Mouse (Mus musculus) cortical plate, adult 2 months (tissue): ENCODE measurements around the gene Etv6. TPM values are rescaled to one million over a fixed set of nuclear protein-coding genes. Genes with fewer than 3 reads are reported as not detected.
A peak's percentile ranks its signal among the peaks of the same experiment; 100 is the strongest.

Experiments
- H3K27ac ChIP-seq: fragments of 200-500 bp; 2 replicates; pipeline ENCODE4 v1.5.1; 2012; ENCODE audit warnings: low read length, control low read depth, inconsistent platforms; ENCODE audit not compliant: insufficient read depth
- H3K4me1 ChIP-seq: fragments of 200-500 bp; 2 replicates; pipeline ENCODE4 v1.6.1; 2011; ENCODE audit warnings: low read length; ENCODE audit not compliant: control insufficient read depth, insufficient read depth
- H3K4me3 ChIP-seq: fragments of 200-500 bp; 2 replicates; pipeline ENCODE4 v1.5.1; 2011; ENCODE audit warnings: mild to moderate bottlenecking, low read length, control low read depth; ENCODE audit not compliant: insufficient read depth
- CTCF ChIP-seq: fragments of 200-500 bp; IDR thresholded peaks from 2 replicates; pipeline ENCODE4 v1.5.1; 2011; ENCODE audit warnings: mild to moderate bottlenecking, control low read depth, low read length; ENCODE audit not compliant: insufficient read depth; ENCODE audit errors: extremely low read depth
- POLR2A ChIP-seq: fragments of 200-500 bp; IDR thresholded peaks from 2 replicates; pipeline ENCODE4 v1.6.1; 2011; ENCODE audit warnings: mild to moderate bottlenecking, low read length, control low read depth; ENCODE audit not compliant: insufficient read depth; ENCODE audit errors: extremely low read depth
- polyA plus RNA-seq: library from polyadenylated mRNA; depleted of rRNA; stranded (reverse); fragments of >200 nt; gene quantifications from 2 replicates; pipeline ENCODE4 v1.2.3, GENCODE M21; 2012

Etv6 gene
- polyA plus RNA-seq, 1 experiment, result 13.0 TPM

GRCm38 (mm10) chr6:134218441-134218840 lies 182.9 kb downstream of the Etv6 start:
- TF ChIP-seq CTCF (no peak), POLR2A (no peak)
- no peak overlapping the region for H3K4me3 ChIP-seq
- H3K27ac ChIP-seq, result no peak overlapping the region
- peaks cover 4% of the 10 kb centered on the region; the same call in 1 of the 2 replicates for H3K4me1 ChIP-seq

GRCm38 (mm10) chr6:134219358-134219757 lies 183.9 kb downstream of the Etv6 start:
- Histone ChIP-seq H3K4me3 (no peak overlapping the region), H3K27ac (no peak overlapping the region), H3K4me1 (peaks cover 4% of the 10 kb centered on the region; the same call in 1 of the 2 replicates)
- TF ChIP-seq CTCF (no peak), POLR2A (no peak)

- TF ChIP-seq POLR2A, result no peak
- no peak for TF ChIP-seq CTCF
- Histone ChIP-seq H3K27ac (peak overlapping the region; percentile 55), H3K4me1 (peaks cover 4% of the 10 kb centered on the region; the same call in 1 of the 2 replicates), H3K4me3 (no peak overlapping the region)
Observed at GRCm38 (mm10) chr6:134220209-134220777, 184.8 kb downstream of the Etv6 start.

GRCm38 (mm10) chr6:134222248-134222929 lies 186.9 kb downstream of the Etv6 start:
- Histone ChIP-seq H3K4me3 (no peak overlapping the region), H3K4me1 (peaks cover 4% of the 10 kb centered on the region; the same call in 1 of the 2 replicates), H3K27ac (no peak overlapping the region)
- TF ChIP-seq CTCF (no peak), POLR2A (no peak)

- Histone ChIP-seq H3K4me3 (no peak overlapping the region), H3K4me1 (peaks cover 2% of the 10 kb centered on the region; the same call in 1 of the 2 replicates), H3K27ac (no peak overlapping the region)
- no peak for TF ChIP-seq POLR2A
- no peak for TF ChIP-seq CTCF
Observed at GRCm38 (mm10) chr6:134225564-134225963, 190.1 kb downstream of the Etv6 start.

GRCm38 (mm10) chr6:134226349-134227169 lies 191.1 kb downstream of the Etv6 start:
- H3K27ac ChIP-seq, result no peak overlapping the region
- no peaks in the 10 kb centered on the region for H3K4me1 ChIP-seq
- TF ChIP-seq POLR2A, result no peak
- no peak for TF ChIP-seq CTCF
- no peak overlapping the region for H3K4me3 ChIP-seq

- Histone ChIP-seq H3K27ac (no peak overlapping the region), H3K4me1 (no peaks in the 10 kb centered on the region), H3K4me3 (no peak overlapping the region)
- no peak for TF ChIP-seq POLR2A
- no peak for TF ChIP-seq CTCF
Observed at GRCm38 (mm10) chr6:134236311-134236710, 200.8 kb downstream of the Etv6 start.

GRCm38 (mm10) chr6:134238455-134238854 lies 203.0 kb downstream of the Etv6 start:
- H3K4me1 ChIP-seq, result no peaks in the 10 kb centered on the region
- H3K27ac ChIP-seq, result no peak overlapping the region
- no peak for TF ChIP-seq CTCF
- TF ChIP-seq POLR2A, result no peak
- H3K4me3 ChIP-seq, result no peak overlapping the region

- H3K4me3 ChIP-seq, result no peak overlapping the region
- no peak overlapping the region for H3K27ac ChIP-seq
- H3K4me1 ChIP-seq, result no peaks in the 10 kb centered on the region
- TF ChIP-seq CTCF (no peak), POLR2A (no peak)
Observed at GRCm38 (mm10) chr6:134240988-134241387, 205.5 kb downstream of the Etv6 start.

DNA sequence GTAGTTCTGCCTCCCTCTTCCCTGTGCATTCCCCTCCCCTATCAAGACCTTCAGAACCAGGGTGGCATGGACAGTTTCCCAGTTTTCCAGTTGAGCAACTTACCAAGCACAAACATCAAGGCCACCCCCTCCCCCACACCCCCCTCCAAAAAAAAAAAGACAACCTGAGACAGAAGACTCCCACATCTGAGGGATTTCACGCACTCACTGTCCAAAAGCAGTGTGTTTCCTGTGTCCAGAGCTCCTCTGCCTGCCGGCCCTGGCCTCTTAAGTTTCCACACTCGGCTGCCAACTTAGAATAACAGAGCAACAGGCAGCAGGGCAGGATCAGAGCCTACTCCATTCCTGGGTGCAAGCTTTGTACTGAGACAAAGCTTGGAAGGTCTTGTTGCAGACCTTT lies 207.6 kb downstream of the Etv6 start:
- no peak for TF ChIP-seq CTCF
- TF ChIP-seq POLR2A, result no peak
- H3K4me1 ChIP-seq, result no peaks in the 10 kb centered on the region
- H3K4me3 ChIP-seq, result no peak overlapping the region
- H3K27ac ChIP-seq, result peak overlapping the region; percentile 3; the same call in 1 of the 2 replicates
